Comparison of ENCODE assay signal across 19 mouse cellular contexts in the genomic region with DNA sequence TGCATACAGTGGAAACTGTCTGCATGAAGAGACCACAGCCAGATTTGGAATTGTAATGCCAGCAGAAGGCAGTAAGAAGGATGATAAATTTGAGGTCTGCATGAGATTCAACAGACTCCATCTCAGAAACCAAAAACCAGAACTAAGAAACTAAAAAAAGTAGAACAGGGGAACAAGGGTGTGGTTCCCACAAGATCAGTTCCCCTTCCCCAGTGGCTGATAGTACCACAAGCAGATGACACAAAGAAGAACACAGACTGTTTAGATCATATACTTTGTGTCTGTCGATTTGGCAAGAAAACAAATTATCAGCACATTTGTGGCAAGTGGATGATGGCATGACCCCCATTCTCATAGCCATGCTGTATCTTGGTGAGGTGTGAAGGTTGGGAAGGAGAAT. TPM values are rescaled to one million over a fixed set of nuclear protein-coding genes. Genes with fewer than 3 reads are reported as not detected.
DNase-seq lines count a peak whose midpoint lies in the region; ATAC-seq and TF ChIP-seq lines count a peak whose summit lies in the region.
"Had no signal": no experiment of that assay in that cellular context is flagged by ENCODE, and none has a peak within 500 bp of the region (broad histone marks: within the 10 kb centered on the region; RNA-seq: fewer than 3 reads in every experiment).

No protein-coding gene starts in this region.

- no peak overlapping the region for H3K27ac ChIP-seq in heart, embryonic 12.5 days (ENCODE audit: poor library complexity, severe bottlenecking)
- H3K27ac ChIP-seq in hindbrain, postnatal 0 days: no peak overlapping the region
- no peak overlapping the region for H3K27ac ChIP-seq in cerebellum, adult 2 months (ENCODE audit: insufficient read depth, low read length)
- H3K27ac ChIP-seq in hindbrain, embryonic 12.5 days: no peak overlapping the region
- H3K27ac ChIP-seq: heart, embryonic 15.5 days; hindbrain, embryonic 15.5 days; midbrain, embryonic 13.5 days; neural tube, embryonic 15.5 days had no signal

- WGBS in heart, embryonic 12.5 days: 49% methylated on average over 1 of the region's 1 CpGs
- 79% methylated on average over 1 of the region's 1 CpGs for WGBS in hindbrain, postnatal 0 days
- 91% methylated on average over 1 of the region's 1 CpGs for WGBS in cerebellum, adult 2 months
- 81% methylated on average over 1 of the region's 1 CpGs for WGBS in hindbrain, embryonic 12.5 days

- H3K9ac ChIP-seq in heart, embryonic 12.5 days: no peak overlapping the region
- no peak overlapping the region for H3K9ac ChIP-seq in hindbrain, postnatal 0 days (replicated peaks; ENCODE audit: low read length)
- no peak overlapping the region for H3K9ac ChIP-seq in hindbrain, embryonic 12.5 days
- H3K9ac ChIP-seq: heart, embryonic 15.5 days; hindbrain, embryonic 15.5 days; midbrain, embryonic 13.5 days; neural tube, embryonic 15.5 days had no signal

- no peak for ATAC-seq in heart, embryonic 12.5 days (ENCODE audit: insufficient number of reproducible peaks, low FRiP score)
- ATAC-seq in megakaryocyte progenitor cell, adult 5-6 weeks (replicated peaks; ENCODE audit: poor library complexity): peak; percentile 74
- ATAC-seq in hindbrain, postnatal 0 days: no peak
- ATAC-seq in hindbrain, embryonic 12.5 days (ENCODE audit: low FRiP score): no peak
- ATAC-seq: forebrain, embryonic 14.5 days; midbrain, embryonic 13.5 days had no signal

- no peaks in the 10 kb centered on the region for H3K4me1 ChIP-seq in heart, embryonic 12.5 days (replicated peaks)
- no peaks in the 10 kb centered on the region for H3K4me1 ChIP-seq in hindbrain, postnatal 0 days (ENCODE audit: insufficient read depth, low read length)
- H3K4me1 ChIP-seq in cerebellum, adult 2 months (ENCODE audit: control insufficient read depth, insufficient read depth, low read length): no peaks in the 10 kb centered on the region
- H3K4me1 ChIP-seq in hindbrain, embryonic 12.5 days: no peaks in the 10 kb centered on the region
- H3K4me1 ChIP-seq: heart, embryonic 15.5 days; hindbrain, embryonic 15.5 days; midbrain, embryonic 13.5 days; neural tube, embryonic 15.5 days had no signal

- TF ChIP-seq CTCF in hindbrain, postnatal 0 days (IDR thresholded peaks at IDR 0.05; ENCODE audit: low read depth): no peak
- TF ChIP-seq CTCF in cerebellum, adult 2 months (IDR thresholded peaks at IDR 0.05; ENCODE audit: borderline replicate concordance, insufficient read depth, low read depth, low read length): no peak

- peak; percentile 87 for DNase-seq in heart, adult 11 months
- peak; percentile 60 to 68 for DNase-seq in spleen, postnatal 36 days (ENCODE audit: low spot score in 2 of 2)
- no peak for DNase-seq in spleen, postnatal 4 days (ENCODE audit: low spot score in 2 of 2)
- DNase-seq in hindbrain, postnatal 0 days (ENCODE audit: low spot score): no peak
- no peak for DNase-seq in cerebellum, adult 2 months
- DNase-seq: cerebellum, postnatal 10 days; gastrocnemius, postnatal 25 days; right cerebral cortex, adult 18-20 months had no signal

- no peak for TF ChIP-seq POLR2A in cerebellum, adult 2 months (IDR thresholded peaks at IDR 0.05; ENCODE audit: borderline replicate concordance, insufficient read depth, low read length)

- H3K27me3 ChIP-seq in heart, embryonic 12.5 days (replicated peaks): no peaks in the 10 kb centered on the region
- H3K27me3 ChIP-seq in hindbrain, postnatal 0 days (ENCODE audit: insufficient read depth, low read length): no peaks in the 10 kb centered on the region
- no peaks in the 10 kb centered on the region for H3K27me3 ChIP-seq in cerebellum, adult 2 months (ENCODE audit: control insufficient read depth, insufficient read depth, low read length)
- no peaks in the 10 kb centered on the region for H3K27me3 ChIP-seq in hindbrain, embryonic 12.5 days
- H3K27me3 ChIP-seq: heart, embryonic 15.5 days; hindbrain, embryonic 15.5 days; midbrain, embryonic 13.5 days; neural tube, embryonic 15.5 days had no signal

- no peak overlapping the region for H3K4me2 ChIP-seq in heart, embryonic 12.5 days
- no peak overlapping the region for H3K4me2 ChIP-seq in hindbrain, postnatal 0 days (ENCODE audit: low read depth, low read length)
- no peak overlapping the region for H3K4me2 ChIP-seq in hindbrain, embryonic 12.5 days (replicated peaks)
- H3K4me2 ChIP-seq: heart, embryonic 15.5 days; hindbrain, embryonic 15.5 days; midbrain, embryonic 13.5 days; neural tube, embryonic 15.5 days had no signal

- H3K36me3 ChIP-seq in heart, embryonic 12.5 days: no peaks in the 10 kb centered on the region
- H3K36me3 ChIP-seq in hindbrain, postnatal 0 days (ENCODE audit: insufficient read depth, low read length): no peaks in the 10 kb centered on the region
- H3K36me3 ChIP-seq in hindbrain, embryonic 12.5 days: no peaks in the 10 kb centered on the region
- H3K36me3 ChIP-seq: G1E; heart, embryonic 15.5 days; hindbrain, embryonic 15.5 days; midbrain, embryonic 13.5 days; neural tube, embryonic 15.5 days had no signal

- H3K9me3 ChIP-seq in heart, embryonic 12.5 days (replicated peaks): no peaks in the 10 kb centered on the region
- no peaks in the 10 kb centered on the region for H3K9me3 ChIP-seq in hindbrain, postnatal 0 days (ENCODE audit: low read length)
- H3K9me3 ChIP-seq in hindbrain, embryonic 12.5 days (replicated peaks): no peaks in the 10 kb centered on the region
- H3K9me3 ChIP-seq: G1E; heart, embryonic 15.5 days; hindbrain, embryonic 15.5 days; midbrain, embryonic 13.5 days; neural tube, embryonic 15.5 days had no signal

- no peak overlapping the region for H3K4me3 ChIP-seq in heart, embryonic 12.5 days
- no peak overlapping the region for H3K4me3 ChIP-seq in hindbrain, postnatal 0 days (ENCODE audit: low read length)
- H3K4me3 ChIP-seq in cerebellum, adult 2 months (replicated peaks; ENCODE audit: insufficient read depth, low read depth, low read length): no peak overlapping the region
- no peak overlapping the region for H3K4me3 ChIP-seq in hindbrain, embryonic 12.5 days
- H3K4me3 ChIP-seq: heart, embryonic 15.5 days; hindbrain, embryonic 15.5 days; midbrain, embryonic 13.5 days; neural tube, embryonic 15.5 days had no signal

RNA-seq across cellular contexts. Expression of a gene that starts 24.6 kb away (rescaled TPM):
- not detected in 2 replicates for polyA plus RNA-seq in heart, embryonic 12.5 days (2016; fragmentation: Nextera tagmentation; extraction: Ambion mirVana)
- 1.1 TPM in 1 of 2 replicates, not detected in the other for total RNA-seq in megakaryocyte progenitor cell, adult 5-6 weeks (2015)
- 0.20 and 1.1 TPM in 2 replicates for total RNA-seq in megakaryocyte progenitor cell, adult 5-6 weeks (2017)
- total RNA-seq in hindbrain, postnatal 0 days (2014; rRNA removed): not detected in 2 replicates
- polyA plus RNA-seq in hindbrain, postnatal 0 days (2015; fragmentation: Nextera tagmentation; extraction: Ambion mirVana): 1.0 TPM in 1 of 2 replicates, not detected in the other
- 0.11 TPM in 1 of 2 replicates, not detected in the other for polyA plus RNA-seq in cerebellum, adult 2 months (2012; rRNA removed)
- not detected in 2 replicates for polyA plus RNA-seq in hindbrain, embryonic 12.5 days (2016; fragmentation: Nextera tagmentation; extraction: Ambion mirVana)
- total RNA-seq: left cerebral cortex, postnatal 25 days had no signal
- polyA plus RNA-seq: brain, embryonic 14.5 days; forebrain, embryonic 14.5 days; G1E; hindbrain, embryonic 15.5 days; midbrain, embryonic 13.5 days; neural tube, embryonic 15.5 days had no signal

RNA-seq across cellular contexts. Expression of a gene that starts 24.7 kb away (rescaled TPM):
- polyA plus RNA-seq in heart, embryonic 12.5 days (2016; fragmentation: Nextera tagmentation; extraction: Ambion mirVana): 0.18 and 0.43 TPM in 2 replicates
- total RNA-seq in megakaryocyte progenitor cell, adult 5-6 weeks (2015): 19.2 and 24.3 TPM in 2 replicates
- 12.6 and 21.0 TPM in 2 replicates for total RNA-seq in megakaryocyte progenitor cell, adult 5-6 weeks (2017)
- total RNA-seq in hindbrain, postnatal 0 days (2014; rRNA removed): not detected in 2 replicates
- polyA plus RNA-seq in hindbrain, postnatal 0 days (2015; fragmentation: Nextera tagmentation; extraction: Ambion mirVana): 0.29 and 0.33 TPM in 2 replicates
- polyA plus RNA-seq in cerebellum, adult 2 months (2012; rRNA removed): 0.14 and 0.34 TPM in 2 replicates
- 0.38 TPM in 1 of 2 replicates, not detected in the other for polyA plus RNA-seq in hindbrain, embryonic 12.5 days (2016; fragmentation: Nextera tagmentation; extraction: Ambion mirVana)
- polyA plus RNA-seq: G1E had no signal

RNA-seq across cellular contexts. Expression of a gene that starts 35.0 kb away (rescaled TPM):
- 1.1 and 1.4 TPM in 2 replicates for polyA plus RNA-seq in heart, embryonic 12.5 days (2016; fragmentation: Nextera tagmentation; extraction: Ambion mirVana)
- total RNA-seq in megakaryocyte progenitor cell, adult 5-6 weeks (2015): 27.7 and 39.5 TPM in 2 replicates
- total RNA-seq in megakaryocyte progenitor cell, adult 5-6 weeks (2017): 26.8 and 31.4 TPM in 2 replicates
- total RNA-seq in hindbrain, postnatal 0 days (2014; rRNA removed): 0.11 and 0.16 TPM in 2 replicates
- polyA plus RNA-seq in hindbrain, postnatal 0 days (2015; fragmentation: Nextera tagmentation; extraction: Ambion mirVana): 0.38 and 1.6 TPM in 2 replicates
- polyA plus RNA-seq in cerebellum, adult 2 months (2012; rRNA removed): 0.52 and 0.59 TPM in 2 replicates
- polyA plus RNA-seq in hindbrain, embryonic 12.5 days (2016; fragmentation: Nextera tagmentation; extraction: Ambion mirVana): 1.3 and 1.7 TPM in 2 replicates
- polyA plus RNA-seq: G1E had no signal

Comparison
In these comparisons a context has a peak if more than half of its experiments do, and no peak if none do; other contexts are left out.
1. DNase-seq: peak in heart, adult 11 months (single experiment) and spleen, postnatal 36 days (2 of 2); none in spleen, postnatal 4 days (0 of 2), hindbrain, postnatal 0 days (single experiment) and cerebellum, adult 2 months (0 of 2).